32 mouse cellular contexts compared by ENCODE assay signal in the genomic region with DNA sequence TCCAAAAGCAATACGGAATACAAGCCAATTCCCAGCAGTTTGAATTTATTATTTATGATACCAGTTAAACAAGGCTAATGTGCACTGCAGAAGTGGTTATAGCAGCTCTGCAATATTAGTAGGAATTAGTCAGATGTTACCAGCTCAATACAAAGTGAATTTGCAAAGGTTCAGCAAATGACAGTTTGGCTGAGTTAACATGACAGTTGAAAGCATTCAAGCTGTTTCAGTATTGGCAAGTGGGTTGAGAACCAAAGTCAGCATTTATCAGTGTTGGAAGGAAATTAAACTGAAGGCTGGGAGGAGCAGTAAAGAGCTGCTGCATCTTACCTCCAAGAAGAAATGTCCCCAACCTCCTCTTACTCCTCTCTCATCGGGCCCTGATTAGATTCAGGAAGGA.
DNase-seq lines count a peak whose midpoint lies in the region; ATAC-seq lines count a peak whose summit lies in the region.
"Had no signal": no experiment of that assay in that cellular context is flagged by ENCODE, and none has a peak within 500 bp of the region (broad histone marks: within the 10 kb centered on the region; RNA-seq: fewer than 3 reads in every experiment).

No protein-coding gene starts in this region.

- H3K27me3 ChIP-seq in hindbrain, embryonic 14.5 days (ENCODE audit: control insufficient read depth, insufficient read depth, low read length), result no peaks in the 10 kb centered on the region
- no peaks in the 10 kb centered on the region for H3K27me3 ChIP-seq in hindbrain, embryonic 10.5 days (ENCODE audit: insufficient read depth, poor library complexity, severe bottlenecking)
- H3K27me3 ChIP-seq: embryonic facial prominence, embryonic 12.5 days; limb, embryonic 15.5 days; liver, embryonic 13.5 days; midbrain, embryonic 15.5 days; neural tube, embryonic 13.5 days; Patski had no signal

- H3K9me3 ChIP-seq in hindbrain, embryonic 14.5 days (ENCODE audit: control insufficient read depth, low read length), result no peaks in the 10 kb centered on the region
- no peaks in the 10 kb centered on the region for H3K9me3 ChIP-seq in hindbrain, embryonic 10.5 days
- H3K9me3 ChIP-seq: embryonic facial prominence, embryonic 12.5 days; limb, embryonic 10.5 days; limb, embryonic 15.5 days; liver, embryonic 13.5 days; midbrain, embryonic 15.5 days; neural tube, embryonic 13.5 days had no signal

- no peak for ATAC-seq in hindbrain, embryonic 14.5 days (ENCODE audit: low FRiP score)
- ATAC-seq: intestine, postnatal 0 days; midbrain, embryonic 15.5 days; Patski had no signal

- 75% methylated on average over 2 of the region's 2 CpGs for WGBS in hindbrain, embryonic 14.5 days
- WGBS in hindbrain, embryonic 10.5 days, result 89% methylated on average over 2 of the region's 2 CpGs

- no peak overlapping the region for H3K9ac ChIP-seq in hindbrain, embryonic 14.5 days
- H3K9ac ChIP-seq: embryonic facial prominence, embryonic 12.5 days; limb, embryonic 15.5 days; liver, embryonic 13.5 days; midbrain, embryonic 15.5 days; neural tube, embryonic 13.5 days had no signal

- no peak overlapping the region for H3K27ac ChIP-seq in hindbrain, embryonic 14.5 days
- H3K27ac ChIP-seq in hindbrain, embryonic 10.5 days, result no peak overlapping the region
- H3K27ac ChIP-seq: embryonic facial prominence, embryonic 12.5 days; layer of hippocampus, adult 2 months; limb, embryonic 10.5 days; limb, embryonic 15.5 days; liver, embryonic 13.5 days; macrophage; midbrain, embryonic 15.5 days; neural tube, embryonic 13.5 days had no signal

- no peaks in the 10 kb centered on the region for H3K36me3 ChIP-seq in hindbrain, embryonic 14.5 days (replicated peaks; ENCODE audit: control insufficient read depth, insufficient read depth)
- no peaks in the 10 kb centered on the region for H3K36me3 ChIP-seq in hindbrain, embryonic 10.5 days
- H3K36me3 ChIP-seq: embryonic facial prominence, embryonic 12.5 days; G1E; limb, embryonic 10.5 days; limb, embryonic 15.5 days; liver, embryonic 13.5 days; midbrain, embryonic 15.5 days; neural tube, embryonic 13.5 days had no signal

- no peak overlapping the region for H3K4me3 ChIP-seq in hindbrain, embryonic 14.5 days (replicated peaks; ENCODE audit: low read length)
- H3K4me3 ChIP-seq in hindbrain, embryonic 10.5 days, result no peak overlapping the region
- H3K4me3 ChIP-seq: embryonic facial prominence, embryonic 12.5 days; layer of hippocampus, adult 2 months; limb, embryonic 10.5 days; limb, embryonic 15.5 days; liver, embryonic 13.5 days; midbrain, embryonic 15.5 days; myocyte; neural tube, embryonic 13.5 days had no signal

- no peak overlapping the region for H3K4me2 ChIP-seq in hindbrain, embryonic 14.5 days (replicated peaks)
- H3K4me2 ChIP-seq: embryonic facial prominence, embryonic 12.5 days; heart, embryonic 11.5 days; limb, embryonic 15.5 days; liver, embryonic 13.5 days; midbrain, embryonic 15.5 days; neural tube, embryonic 13.5 days had no signal

- no peaks in the 10 kb centered on the region for H3K4me1 ChIP-seq in hindbrain, embryonic 14.5 days (replicated peaks; ENCODE audit: control insufficient read depth, insufficient read depth, low read length)
- no peaks in the 10 kb centered on the region for H3K4me1 ChIP-seq in hindbrain, embryonic 10.5 days (replicated peaks)
- H3K4me1 ChIP-seq: embryonic facial prominence, embryonic 12.5 days; limb, embryonic 10.5 days; limb, embryonic 15.5 days; liver, embryonic 13.5 days; midbrain, embryonic 15.5 days; neural tube, embryonic 13.5 days had no signal

- peak; percentile 2 to 15 for DNase-seq in cerebellum, postnatal 14 days
- no peak for DNase-seq in cerebellum, postnatal 4 days (ENCODE audit: low spot score in 2 of 2)
- peak; percentile 26 for DNase-seq in hindbrain, embryonic 14.5 days (ENCODE audit: low spot score)
- no peak for DNase-seq in hindbrain, embryonic 10.5 days (ENCODE audit: low spot score)
- peak; percentile 3 for DNase-seq in layer of hippocampus, adult 9-10 months (ENCODE audit: low spot score)
- DNase-seq in layer of hippocampus, adult 9-11 months, result no peak
- DNase-seq in retina, embryonic 14.5 days (ENCODE audit: low spot score), result peak; percentile 36
- no peak for DNase-seq in lung, adult 18-20 months
- DNase-seq: adrenal gland, postnatal 10 days; cerebellum, adult 2 months; cerebellum, postnatal 36 days; gastrocnemius, postnatal 25 days; heart, adult 11 months; heart, postnatal 4 days; kidney, postnatal 25 days; liver, embryonic 13.5 days; lung, adult 2 months; lung, postnatal 10 days; spleen, adult 18-20 months; thymus, postnatal 14 days had no signal

Comparison
In these comparisons a context has a peak if more than half of its experiments do, and no peak if none do; other contexts are left out.
1. DNase-seq: peak in cerebellum, postnatal 14 days (2 of 2), hindbrain, embryonic 14.5 days (single experiment), layer of hippocampus, adult 9-10 months (single experiment) and retina, embryonic 14.5 days (single experiment); none in cerebellum, postnatal 4 days (0 of 2), hindbrain, embryonic 10.5 days (single experiment), layer of hippocampus, adult 9-11 months (single experiment) and lung, adult 18-20 months (0 of 2).